Mouse (Mus musculus) right cerebral cortex, postnatal 4 days (tissue): ENCODE results near the gene Lrtm1.

Source experiments
- DNase-seq: peaks from one replicate; pipeline ENCODE4 v3.0.0-alpha.2; 2022

The Lrtm1 gene

GRCm38 (mm10) chr14:29017883-29018282, at the start of gene Lrtm1:
Gene Lrtm1 (plus strand): TSS chr14:29018208.
- no peak for DNase-seq

- DNase-seq = no peak
Measured at GRCm38 (mm10) chr14:28969247-28969646, 48.8 kb upstream of the Lrtm1 start.

GRCm38 (mm10) chr14:28972620-28973019, 45.4 kb upstream of the Lrtm1 start:
- no peak for DNase-seq

- no peak for DNase-seq
Measured at GRCm38 (mm10) chr14:28979230-28979629, 38.8 kb upstream of the Lrtm1 start.

- peak; percentile 8 for DNase-seq
Measured at GRCm38 (mm10) chr14:28980482-28980881, 37.5 kb upstream of the Lrtm1 start.

GRCm38 (mm10) chr14:28984276-28984675, 33.7 kb upstream of the Lrtm1 start:
- no peak for DNase-seq

GRCm38 (mm10) chr14:28988211-28988900, 29.7 kb upstream of the Lrtm1 start:
- no peak for DNase-seq

- DNase-seq = no peak
Measured at GRCm38 (mm10) chr14:28996569-28996968, 21.4 kb upstream of the Lrtm1 start.

- no peak for DNase-seq
Measured at GRCm38 (mm10) chr14:29005228-29005840, 12.7 kb upstream of the Lrtm1 start.

- DNase-seq = no peak
Measured at GRCm38 (mm10) chr14:29009644-29010043, 8.4 kb upstream of the Lrtm1 start.

GRCm38 (mm10) chr14:29013161-29013560, 4.8 kb upstream of the Lrtm1 start:
- DNase-seq = no peak

- DNase-seq = no peak
Measured at GRCm38 (mm10) chr14:29014680-29015079, 3.3 kb upstream of the Lrtm1 start.

GRCm38 (mm10) chr14:29015896-29016295, 2.1 kb upstream of the Lrtm1 start:
- peak; percentile 47 for DNase-seq

GRCm38 (mm10) chr14:29018316-29019000, 450 bp downstream of the Lrtm1 start:
- DNase-seq = no peak

- DNase-seq = no peak
Measured at GRCm38 (mm10) chr14:29021295-29021694, 3.3 kb downstream of the Lrtm1 start.

GRCm38 (mm10) chr14:29023246-29023645, 5.2 kb downstream of the Lrtm1 start:
- DNase-seq = no peak

GRCm38 (mm10) chr14:29025335-29025734, 7.3 kb downstream of the Lrtm1 start:
- no peak for DNase-seq

- no peak for DNase-seq
Measured at GRCm38 (mm10) chr14:29027276-29027675, 9.3 kb downstream of the Lrtm1 start.

GRCm38 (mm10) chr14:29028391-29029106, 10.5 kb downstream of the Lrtm1 start:
- DNase-seq = no peak

GRCm38 (mm10) chr14:29029107-29029469, 11.1 kb downstream of the Lrtm1 start:
- DNase-seq = no peak

- DNase-seq = no peak
Measured at GRCm38 (mm10) chr14:29029896-29030420, 11.9 kb downstream of the Lrtm1 start.

GRCm38 (mm10) chr14:29030519-29030918, 12.5 kb downstream of the Lrtm1 start:
- DNase-seq = no peak

- no peak for DNase-seq
Measured at GRCm38 (mm10) chr14:29031858-29032395, 13.9 kb downstream of the Lrtm1 start.
